Mouse (Mus musculus) C2C12 (cell line): ENCODE results near the gene Tmem178b.

Experiments used
- CEBPB ChIP-seq: IDR thresholded peaks from one replicate; pipeline ENCODE4 v1.6.1; 2011; ENCODE audit warnings: low read depth, mild to moderate bottlenecking, control low read depth, moderate library complexity
- CTCF ChIP-seq: IDR thresholded peaks from one replicate; pipeline ENCODE4 v1.5.1; 2011; ENCODE audit not compliant: control insufficient read depth, insufficient read depth, insufficient read length
- MAX ChIP-seq: IDR thresholded peaks from one replicate; pipeline ENCODE4 v1.6.1; 2011; ENCODE audit warnings: mild to moderate bottlenecking, control low read depth
- MYOD1 ChIP-seq: IDR thresholded peaks from one replicate; pipeline ENCODE4 v1.6.1; 2011; ENCODE audit warnings: low read depth; ENCODE audit not compliant: control insufficient read depth, insufficient read length
- USF1 ChIP-seq: IDR thresholded peaks from one replicate; pipeline ENCODE4 v1.6.1; 2011; ENCODE audit warnings: low read depth, mild to moderate bottlenecking, control low read depth, moderate library complexity

DNA sequence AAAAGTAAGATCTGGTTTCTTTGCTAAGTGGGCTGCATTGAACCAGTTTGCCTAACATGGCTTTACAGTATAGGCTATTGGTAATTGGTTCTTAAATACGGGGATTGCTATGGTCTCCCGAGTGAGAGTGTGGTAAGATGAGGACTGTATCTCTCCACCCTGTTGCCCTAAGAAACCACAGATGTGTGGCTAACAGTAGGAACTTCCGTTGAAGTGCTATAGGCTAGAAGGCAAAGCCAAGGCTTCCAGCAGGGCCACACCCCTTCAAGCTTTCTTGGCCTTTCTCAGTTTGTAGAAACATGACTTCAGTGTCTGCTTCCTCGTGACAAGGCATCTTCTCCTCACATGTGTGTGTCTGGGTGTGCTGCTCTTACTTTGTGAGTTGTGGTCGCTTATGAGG, 427.6 kb downstream of the Tmem178b start:
- TF ChIP-seq CTCF (no peak), MAX (no peak), USF1 (no peak), CEBPB (no peak), MYOD1 (no peak)
